Mouse (Mus musculus): Measurements from ENCODE around the gene Git1.

DNA sequence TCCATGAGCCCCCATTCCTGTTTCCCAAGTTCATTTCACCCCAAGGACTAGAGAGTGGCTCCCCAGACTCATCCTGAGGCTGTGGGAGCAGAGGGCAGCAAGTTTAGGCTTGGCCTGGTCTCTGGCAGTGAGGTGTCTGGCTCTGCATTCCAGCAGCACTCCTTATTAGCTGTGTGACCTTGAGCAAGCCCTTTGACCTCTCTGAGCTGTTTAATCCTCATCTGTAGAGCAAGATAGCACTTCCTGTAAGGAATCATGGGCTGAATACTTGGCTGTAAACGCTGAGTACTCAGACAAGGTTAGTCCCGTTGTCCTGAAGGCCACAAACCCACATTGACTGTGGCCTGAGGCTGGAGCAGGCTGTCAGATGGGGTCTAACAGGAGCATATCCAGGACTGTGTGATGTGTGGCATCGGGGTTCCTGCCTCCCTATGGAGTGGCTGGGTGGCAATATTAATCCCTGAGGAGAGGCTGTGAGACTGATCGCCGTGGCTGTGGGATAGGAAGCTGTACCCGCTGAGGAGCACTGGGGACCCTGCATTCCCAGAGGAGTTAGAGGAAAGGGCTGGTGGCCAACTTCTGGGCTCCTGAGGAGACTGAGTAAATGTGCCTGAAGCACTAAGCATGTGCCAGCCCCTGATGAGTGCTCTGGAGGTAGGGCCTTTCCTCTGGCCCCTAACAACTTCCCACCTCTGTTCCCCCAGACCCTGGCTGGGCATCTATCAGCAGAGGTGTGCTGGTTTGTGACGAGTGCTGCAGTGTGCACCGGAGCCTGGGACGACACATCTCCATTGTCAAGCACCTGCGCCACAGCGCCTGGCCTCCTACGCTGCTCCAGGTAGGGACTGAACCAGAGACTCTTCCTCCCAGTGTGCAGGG is 5.1 kb downstream of the Git1 start:
- no peak for TF ChIP-seq POLR2A (IDR thresholded peaks at IDR 0.05; ENCODE audit: extremely low read depth, insufficient read depth, low read length)
- no peak for TF ChIP-seq CTCF (IDR thresholded peaks at IDR 0.05; ENCODE audit: low read depth, low read length)

Data from liver, adult 2 months (tissue).